Mouse (Mus musculus) urinary bladder, adult 18-20 months (tissue): Measurements from ENCODE around the gene Abhd6.

Source experiments
- DNase-seq, 2 experiments: peaks; one replicate each; pipeline ENCODE4 v3.0.0; 2022; ENCODE audit warnings: low spot score in 2 of 2, mixed read lengths in 2 of 2

Abhd6 gene

DNA sequence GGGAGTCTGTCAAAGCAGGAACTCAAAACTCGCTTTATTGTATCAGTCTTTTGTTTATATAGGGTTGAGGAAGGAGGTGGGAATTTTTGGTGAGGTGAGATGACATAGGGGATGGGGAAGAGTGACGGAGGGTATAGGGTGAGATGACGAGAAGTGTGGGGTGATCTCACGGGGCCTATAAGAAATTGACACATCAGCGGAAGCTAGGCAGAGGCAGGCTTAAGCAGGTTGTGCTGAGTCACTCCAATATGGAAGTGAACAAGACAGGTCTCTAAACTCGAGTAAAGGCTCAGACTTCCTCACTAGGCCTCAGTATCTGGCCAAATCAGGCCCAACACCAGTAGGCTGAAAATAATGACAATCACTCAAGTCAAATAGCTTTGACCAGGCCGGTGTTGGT lies 57.2 kb downstream of the Abhd6 start:
- no peak for DNase-seq

DNA sequence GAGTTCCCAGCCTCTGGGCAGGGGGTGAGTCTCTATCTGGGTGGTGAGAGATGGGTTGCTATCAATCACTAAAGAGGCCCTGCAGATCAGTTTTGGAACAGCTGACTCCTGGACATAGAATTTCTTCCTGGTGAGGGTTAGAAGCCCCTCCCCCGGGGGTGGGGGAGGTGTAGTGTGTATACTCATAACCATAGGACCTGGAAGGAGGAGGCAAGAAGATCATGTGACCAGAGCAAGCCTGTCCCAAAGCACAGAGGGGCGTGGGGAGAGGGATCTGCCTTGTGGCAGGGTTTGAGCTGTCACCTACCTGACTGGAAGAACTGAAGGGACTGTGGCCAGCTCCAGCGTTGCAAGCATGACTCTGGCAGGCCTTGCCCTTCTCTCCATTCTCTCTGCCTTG lies 59.4 kb downstream of the Abhd6 start:
- DNase-seq, result no peak

DNA sequence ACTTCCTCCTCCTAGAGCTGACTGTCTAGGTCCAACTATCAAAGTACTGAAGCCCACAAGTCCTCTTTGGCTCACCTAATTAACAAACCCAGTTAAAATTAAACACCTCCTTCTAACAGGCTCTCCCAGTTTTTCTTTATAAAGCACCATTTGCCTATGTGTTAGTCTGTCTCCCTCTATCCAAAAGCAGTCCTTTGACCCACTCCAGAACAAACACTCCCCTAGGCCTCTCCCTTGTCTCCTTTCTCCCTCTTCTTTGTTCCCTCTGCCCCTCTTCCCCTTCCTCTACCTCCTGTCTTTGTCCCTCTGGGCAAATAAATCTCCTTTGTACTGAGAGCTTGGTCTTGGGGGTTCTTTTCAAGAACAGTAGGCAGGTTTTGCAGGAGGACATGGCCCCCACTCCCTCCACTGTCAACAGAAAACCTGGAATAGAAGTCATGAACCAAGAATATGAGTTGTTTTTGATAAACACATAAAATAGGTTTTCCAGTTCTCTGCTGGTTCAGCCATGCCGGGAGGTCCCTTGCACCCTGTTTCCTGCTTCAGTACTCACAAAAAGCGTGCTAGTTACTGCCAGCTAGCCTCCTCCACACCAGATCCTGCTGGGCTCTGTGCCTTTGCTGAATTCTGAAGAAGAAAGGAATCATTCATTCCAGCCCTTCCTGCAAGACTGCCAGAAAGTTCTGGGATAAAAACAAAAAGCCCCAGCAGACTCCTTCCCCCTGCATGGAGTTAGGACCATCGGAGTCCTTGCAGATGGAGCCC lies 60.0 kb downstream of the Abhd6 start:
- no peak for DNase-seq

GRCm38 (mm10) chr14:8063835-8064785 lies 61.4 kb downstream of the Abhd6 start:
- no peak for DNase-seq

- DNase-seq, result peak; percentile 91 to 95
These were observed 77.5 kb downstream of the Abhd6 start, which contains the start of gene Rpp14 for GRCm38 (mm10) chr14:8080165-8080679. Gene Rpp14 (plus strand): TSS chr14:8080367.

DNA sequence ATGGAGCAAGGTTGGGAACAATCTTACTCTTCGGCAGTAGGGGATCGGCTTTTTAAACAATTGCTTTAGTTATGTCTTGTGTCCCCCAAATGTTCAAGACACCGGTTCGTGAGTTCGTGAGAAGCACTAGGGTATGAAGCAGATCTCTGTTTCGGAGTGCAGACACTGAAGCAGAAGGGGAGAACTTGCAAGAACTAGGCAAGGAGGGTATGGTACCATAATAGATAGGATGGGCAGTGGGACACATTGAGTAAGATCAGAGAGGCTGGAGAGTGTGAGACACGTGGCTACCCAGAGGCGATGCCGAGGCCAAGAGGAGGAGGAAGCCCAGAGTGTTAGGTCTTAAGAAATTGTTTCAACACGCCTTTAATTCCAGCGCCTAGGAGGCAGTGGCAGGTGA lies 78.0 kb downstream of the Abhd6 start:
- no peak for DNase-seq

GRCm38 (mm10) chr14:8082949-8083348 lies 80.2 kb downstream of the Abhd6 start:
- no peak for DNase-seq

DNA sequence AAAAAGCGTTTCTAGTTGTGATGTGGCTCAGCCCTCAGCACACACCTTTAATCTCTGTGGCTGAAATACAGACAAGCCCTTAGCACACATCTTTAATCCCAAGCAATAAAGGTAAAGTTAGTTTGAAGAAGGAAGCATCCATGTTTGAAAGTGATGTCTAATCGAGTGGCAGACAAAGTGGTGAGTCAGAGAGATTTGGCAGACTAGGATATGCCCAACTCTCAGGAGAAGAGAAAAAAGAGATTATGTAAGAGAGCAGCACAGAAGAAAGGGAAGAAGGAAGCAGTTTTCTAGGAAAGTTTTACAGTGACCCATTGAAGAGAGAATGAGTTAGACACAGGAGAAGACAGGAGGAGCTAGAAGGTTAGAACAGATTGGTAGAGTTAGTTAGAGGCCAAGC lies 86.3 kb downstream of the Abhd6 start:
- DNase-seq, result no peak

DNA sequence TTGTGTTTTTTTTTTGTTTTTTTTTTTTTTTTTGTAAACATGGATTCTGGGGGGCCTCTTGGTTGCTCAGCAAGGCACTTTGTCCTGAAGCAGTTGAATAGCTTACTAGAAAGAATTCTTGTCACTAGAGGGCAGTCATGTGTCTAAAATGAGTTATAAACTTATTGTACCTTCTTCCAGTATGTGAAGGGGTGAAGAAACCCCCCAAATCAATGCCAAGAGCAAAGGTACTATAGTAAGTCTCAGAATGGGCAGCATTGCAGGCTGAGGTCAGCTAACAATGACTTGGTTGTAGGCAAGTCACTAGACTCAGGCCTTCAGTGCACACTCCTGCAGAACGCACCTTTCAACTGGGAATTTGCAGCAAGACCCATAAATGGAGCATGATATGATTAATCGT lies 89.9 kb downstream of the Abhd6 start:
- no peak for DNase-seq

GRCm38 (mm10) chr14:8093427-8093826 lies 90.7 kb downstream of the Abhd6 start:
- no peak for DNase-seq

DNA sequence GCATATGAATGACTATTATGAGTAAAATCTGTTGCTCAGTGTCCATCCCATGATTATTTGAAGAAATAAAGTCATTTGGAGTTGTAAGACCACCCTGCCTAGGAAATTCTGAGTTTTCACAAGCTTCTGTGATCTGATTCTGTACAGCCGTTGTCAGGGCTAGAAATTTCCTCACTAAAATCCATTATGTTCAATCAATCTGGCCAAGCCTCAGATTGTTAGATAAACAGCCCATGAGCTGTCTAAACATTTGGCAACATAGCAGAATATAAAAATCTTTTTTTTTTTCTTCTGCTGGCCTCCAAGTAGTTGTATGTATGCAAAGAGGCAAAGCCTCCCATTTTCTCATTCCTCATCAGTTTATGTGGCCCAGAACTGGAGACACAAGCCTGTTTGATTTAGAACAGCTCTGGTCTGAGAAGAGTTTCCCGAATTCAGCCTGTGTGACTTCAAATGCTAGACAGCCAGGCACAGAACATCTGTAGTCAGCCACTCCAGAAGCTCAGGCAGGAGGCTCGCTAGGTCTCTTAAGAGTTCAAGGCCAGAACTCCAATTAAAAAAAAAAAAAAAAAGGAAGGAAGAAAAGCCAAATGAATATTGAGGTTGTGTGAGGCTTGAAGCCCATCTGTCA lies 92.3 kb downstream of the Abhd6 start:
- DNase-seq, result no peak

- DNase-seq, result no peak
These were observed 92.9 kb downstream of the Abhd6 start for GRCm38 (mm10) chr14:8095562-8095950.

DNA sequence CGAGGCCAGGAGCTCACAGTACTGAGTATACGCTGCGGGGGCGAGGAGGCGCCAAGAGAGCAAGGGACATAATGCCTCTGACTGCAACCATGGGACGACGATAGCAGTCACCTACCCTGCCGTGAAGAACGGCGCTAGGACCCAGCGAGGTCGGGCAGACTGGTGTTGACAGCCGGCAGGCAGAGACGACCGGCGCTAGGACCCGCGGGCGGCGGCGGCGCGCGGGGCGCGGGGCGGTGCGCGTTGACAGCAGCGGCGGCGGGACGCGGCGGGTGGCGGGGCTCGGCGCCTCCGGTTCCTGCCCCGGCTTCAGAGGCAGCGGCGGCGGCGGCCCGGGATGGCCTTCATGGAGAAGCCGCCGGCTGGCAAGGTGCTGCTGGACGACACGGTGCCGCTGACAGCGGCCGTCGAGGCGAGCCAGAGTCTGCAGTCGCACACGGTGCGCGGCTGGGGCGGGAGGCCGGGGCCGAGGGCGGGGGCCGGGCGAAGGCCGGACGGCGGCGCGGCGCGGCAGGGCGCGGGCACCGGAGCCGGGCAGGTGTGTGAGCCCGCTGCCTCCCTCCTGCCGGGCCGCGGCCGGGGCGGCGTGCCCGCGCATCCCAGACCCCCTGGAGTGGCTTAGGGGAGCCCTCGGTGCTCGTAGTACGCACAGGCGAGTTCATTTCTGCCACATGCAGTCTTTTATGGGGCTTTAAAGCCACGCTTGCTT lies 95.4 kb downstream of the Abhd6 start, which contains the start of gene Pxk:
Gene Pxk (plus strand): TSS at position 234 of the 709 bp plus-strand sequence.
- DNase-seq, result peak; percentile 90 to 91

GRCm38 (mm10) chr14:8098687-8098995 lies 95.9 kb downstream of the Abhd6 start:
- no peak for DNase-seq

- peak in 1 of 2 experiments; percentile 37 for DNase-seq
These were observed 96.9 kb downstream of the Abhd6 start for GRCm38 (mm10) chr14:8099561-8100021.

DNA sequence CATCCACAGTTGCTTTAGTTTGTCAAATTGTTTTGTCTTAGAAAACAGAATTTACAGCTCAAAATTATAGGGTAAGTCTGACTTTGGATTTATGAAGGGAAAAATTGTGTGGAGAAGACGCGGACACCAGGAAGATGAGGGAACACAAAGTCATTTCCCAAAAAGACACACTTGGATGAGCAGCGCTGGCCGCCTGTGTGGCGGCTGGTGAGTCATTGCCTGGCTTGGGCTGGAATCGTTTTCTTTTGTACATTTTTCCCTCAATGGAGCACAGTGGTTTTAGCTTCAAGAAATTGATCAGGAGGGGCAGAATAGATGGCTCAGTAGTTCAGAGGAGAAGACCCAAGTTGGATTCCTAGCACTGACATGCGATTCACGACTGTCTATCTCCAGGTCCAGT lies 99.2 kb downstream of the Abhd6 start:
- DNase-seq, result no peak

GRCm38 (mm10) chr14:8102676-8103075 lies 100.0 kb downstream of the Abhd6 start:
- no peak for DNase-seq
